Mouse (Mus musculus) kidney, embryonic 14.5 days (tissue): ENCODE data around the gene Cntfr. TPM values are rescaled to one million over a fixed set of nuclear protein-coding genes. Genes with fewer than 3 reads are reported as not detected.

Experiments
- ATAC-seq: fragments of 200-750 bp; cut with Nextera tagmentation; 2 replicates; pipeline ENCODE4 v1.8.0; 2017; ENCODE audit warnings: moderate number of reproducible peaks, mild to moderate bottlenecking, moderate TSS enrichment, moderate library complexity; ENCODE audit not compliant: low FRiP score, low TSS enrichment
- H3K27ac ChIP-seq: fragments of 300-500 bp; sonication (generic); 2 replicates; pipeline ENCODE4 v1.5.1; 2014; ENCODE audit warnings: low read depth, mild to moderate bottlenecking, low read length, moderate library complexity, mixed read lengths
- H3K27me3 ChIP-seq: fragments of 300-500 bp; sonication (generic); 2 replicates; pipeline ENCODE4 v1.6.1; 2014; ENCODE audit warnings: mild to moderate bottlenecking, low read length; ENCODE audit not compliant: control insufficient read depth, insufficient read depth
- H3K36me3 ChIP-seq: fragments of 300-500 bp; sonication (generic); 2 replicates; pipeline ENCODE4 v1.6.1; 2014; ENCODE audit warnings: low read length, mixed read lengths; ENCODE audit not compliant: control insufficient read depth, insufficient read depth
- H3K4me1 ChIP-seq: fragments of 300-500 bp; sonication (generic); 2 replicates; pipeline ENCODE4 v1.6.1; 2014; ENCODE audit warnings: low read length, mixed read lengths; ENCODE audit not compliant: control insufficient read depth, insufficient read depth
- H3K4me2 ChIP-seq: fragments of 300-500 bp; sonication (generic); replicated peaks from 2 replicates; pipeline ENCODE4 v1.6.1; 2014; ENCODE audit warnings: low read depth, mild to moderate bottlenecking, low read length
- H3K4me3 ChIP-seq: fragments of 300-500 bp; sonication (generic); 2 replicates; pipeline ENCODE4 v1.5.1; 2014; ENCODE audit warnings: mild to moderate bottlenecking, low read length
- H3K9ac ChIP-seq: fragments of 300-500 bp; sonication (generic); 2 replicates; pipeline ENCODE4 v1.6.1; 2014; ENCODE audit warnings: low read depth, mild to moderate bottlenecking, low read length, moderate library complexity
- H3K9me3 ChIP-seq: fragments of 300-500 bp; sonication (generic); 2 replicates; pipeline ENCODE4 v1.6.1; 2016; ENCODE audit warnings: low read length; ENCODE audit not compliant: control insufficient read depth
- WGBS: fragments of 180-500 bp; shearing (Covaris S2); extraction: QIAGEN DNeasy Blood & Tissue Kit; methylation state at CpG from one replicate; pipeline ENCODE4 v1.1.7; 2014; 5-methylcytosine and 5-hydroxymethylcytosine counted together
- polyA plus RNA-seq: library from polyadenylated mRNA; unstranded; fragments of >200 nt; fragmentation: Nextera tagmentation; extraction: Ambion mirVana; gene quantifications from 2 replicates; pipeline ENCODE4 v1.2.1, GENCODE M21; 2014

The Cntfr gene
- polyA plus RNA-seq, 1 experiment from 2014 or later: 16.6 TPM

DNA sequence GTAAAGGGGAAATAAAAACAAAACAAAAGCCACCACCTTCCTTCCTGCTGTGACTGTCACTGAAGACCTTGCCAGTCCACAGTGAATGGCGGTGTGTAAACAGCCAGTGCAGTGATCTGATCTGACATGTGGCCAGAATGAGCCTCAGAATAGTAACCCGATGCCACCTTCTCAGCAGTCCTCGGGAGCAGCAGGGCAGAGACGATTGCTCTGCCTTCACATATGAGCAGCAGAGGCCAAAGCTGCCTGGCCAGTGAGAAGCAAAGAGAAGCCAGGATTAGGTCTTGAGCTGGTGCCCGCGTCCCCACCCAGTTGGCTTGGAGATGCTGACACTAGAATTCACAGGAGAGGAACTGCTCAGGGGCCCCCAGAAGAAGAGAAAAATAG, 86.3 kb downstream of the Cntfr start:
- no peaks in the 10 kb centered on the region for H3K27me3 ChIP-seq
- no peak overlapping the region for H3K27ac ChIP-seq
- H3K36me3 ChIP-seq: no peaks in the 10 kb centered on the region
- WGBS: 24% methylated on average over 6 of the region's 6 CpGs
- H3K4me1 ChIP-seq: no peaks in the 10 kb centered on the region
- ATAC-seq: peak; percentile 63; the same call in 1 of the 2 replicates
- no peak overlapping the region for H3K4me2 ChIP-seq
- H3K4me3 ChIP-seq: no peak overlapping the region
- H3K9ac ChIP-seq: no peak overlapping the region
- H3K9me3 ChIP-seq: no peaks in the 10 kb centered on the region

DNA sequence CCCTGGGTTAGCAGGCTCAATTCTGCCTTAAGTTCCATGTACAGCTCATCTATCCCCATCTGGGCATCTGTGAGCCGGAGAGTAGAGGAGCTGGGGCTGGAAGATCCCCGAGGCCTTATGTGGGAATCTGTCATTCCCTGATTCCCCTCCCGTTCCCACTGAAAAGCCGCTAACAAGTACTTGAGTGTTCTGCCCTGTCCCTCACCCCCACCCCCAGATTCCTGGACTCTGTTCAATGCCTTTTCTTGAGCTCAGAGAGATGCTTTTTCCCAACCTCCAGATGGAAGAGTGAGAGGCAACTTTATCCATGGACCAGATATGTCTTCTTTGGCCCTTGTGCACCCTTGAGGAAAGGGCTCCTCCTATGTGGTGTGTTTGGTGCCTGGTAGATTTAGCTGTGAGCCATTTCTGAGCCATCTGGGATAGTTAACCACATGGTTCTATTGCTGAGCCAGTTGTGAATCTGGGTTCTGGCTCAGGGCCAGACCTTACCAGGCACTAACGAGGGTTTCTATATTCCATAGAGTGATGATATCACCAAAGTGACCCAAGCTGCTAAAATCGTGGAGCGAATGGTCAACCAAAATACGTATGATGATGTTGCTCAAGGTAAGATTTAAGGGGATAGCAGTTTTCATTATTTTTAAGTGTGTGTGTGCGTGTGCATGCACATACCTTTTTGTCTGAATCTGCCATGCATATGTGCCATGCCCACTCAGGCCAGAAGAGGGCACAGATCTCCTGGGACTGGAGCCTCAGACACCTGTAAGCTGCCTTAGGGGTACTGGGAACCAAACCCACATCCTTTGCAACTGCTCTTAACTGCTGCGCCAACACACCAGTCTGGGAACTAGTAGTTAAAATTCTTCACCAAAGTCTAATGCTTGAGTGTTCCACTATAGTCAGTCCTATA, 87.0 kb downstream of the Cntfr start:
- 84% methylated on average over 10 of the region's 10 CpGs for WGBS
- H3K36me3 ChIP-seq: no peaks in the 10 kb centered on the region

More for the DNA sequence above, 87.0 kb downstream of the Cntfr start:
- Histone ChIP-seq H3K27me3 (no peaks in the 10 kb centered on the region), H3K4me1 (no peaks in the 10 kb centered on the region), H3K9ac (no peak overlapping the region), H3K4me3 (no peak overlapping the region), H3K4me2 (no peak overlapping the region), H3K9me3 (no peaks in the 10 kb centered on the region), H3K27ac (no peak overlapping the region)
- no peak for ATAC-seq

Other genes with a start within 250 kb of the Cntfr start
- 8.5 and 9.3 TPM in 2 replicates for gene Kif24, start 232.2 kb downstream of the Cntfr start, polyA plus RNA-seq
- gene Nudt2, start 231.9 kb downstream of the Cntfr start, polyA plus RNA-seq: 61.5 and 75.7 TPM in 2 replicates
- gene AI464131, start 194.0 kb downstream of the Cntfr start, polyA plus RNA-seq: 3.8 and 8.9 TPM in 2 replicates
- 0.93 and 1.0 TPM in 2 replicates for gene 1110017D15Rik, start 179.8 kb downstream of the Cntfr start, polyA plus RNA-seq
- gene Fam219a, start 127.6 kb downstream of the Cntfr start, polyA plus RNA-seq: 2.2 and 2.7 TPM in 2 replicates
- 2.2 and 2.4 TPM in 2 replicates for gene Dnaic1, start 127.3 kb downstream of the Cntfr start, polyA plus RNA-seq
- 23.2 and 23.5 TPM in 2 replicates for gene Enho, start 56.8 kb downstream of the Cntfr start, polyA plus RNA-seq
- gene Il11ra1, start 2.9 kb upstream of the Cntfr start, polyA plus RNA-seq: 122 and 125 TPM in 2 replicates
- gene Rpp25l, start 16.4 kb upstream of the Cntfr start, polyA plus RNA-seq: 86.2 and 91.3 TPM in 2 replicates
- gene Dctn3, start 26.1 kb upstream of the Cntfr start, polyA plus RNA-seq: 107 and 114 TPM in 2 replicates
- 0.12 TPM in 1 of 2 replicates, not detected in the other for gene Arid3c, start 34.1 kb upstream of the Cntfr start, polyA plus RNA-seq
- 35.0 and 42.1 TPM in 2 replicates for gene Galt, start 58.1 kb upstream of the Cntfr start, polyA plus RNA-seq
- gene Sigmar1, start 59.1 kb upstream of the Cntfr start, polyA plus RNA-seq: 80.8 and 92.2 TPM in 2 replicates
- gene Ccl27a, start 77.2 kb upstream of the Cntfr start, polyA plus RNA-seq: 36.5 and 42.3 TPM in 2 replicates
- not detected in 2 replicates for gene Gm21541, start 206.5 kb upstream of the Cntfr start, polyA plus RNA-seq
- gene Gm20878, start 244.5 kb upstream of the Cntfr start, polyA plus RNA-seq: 1.3 and 1.8 TPM in 2 replicates